Mouse (Mus musculus): Measurements from ENCODE around the gene Sh2b3. TPM values are rescaled to one million over a fixed set of nuclear protein-coding genes. Genes with fewer than 3 reads are reported as not detected.

The Sh2b3 gene
- 15.9 and 16.9 TPM in 2 replicates for polyA plus RNA-seq (2015; fragmentation: Nextera tagmentation; extraction: Ambion mirVana)

- H3K4me3 ChIP-seq (ENCODE audit: low read length), result peak within 1 kb of the TSS; percentile 82
- peak; percentile 20 for ATAC-seq (ENCODE audit: low read depth)
- 1% methylated on average over 31 of the region's 35 CpGs for WGBS
- H3K9ac ChIP-seq (ENCODE audit: low read length), result peak within 1 kb of the TSS; percentile 88
- H3K4me1 ChIP-seq (replicated peaks; ENCODE audit: control insufficient read depth, insufficient read depth, low read length), result peaks cover 50% of the 10 kb centered on the region
- peak within 1 kb of the TSS; percentile 85 for H3K4me2 ChIP-seq (ENCODE audit: low read depth, low read length)
- H3K9me3 ChIP-seq (ENCODE audit: control insufficient read depth, low read length), result no peaks in the 10 kb centered on the region
- H3K27ac ChIP-seq (ENCODE audit: low read length), result peak within 1 kb of the TSS; percentile 88
- no peaks in the 10 kb centered on the region for H3K36me3 ChIP-seq (ENCODE audit: control insufficient read depth, insufficient read depth, low read length)
- no peaks in the 10 kb centered on the region for H3K27me3 ChIP-seq (ENCODE audit: control insufficient read depth, insufficient read depth, low read depth, low read length)
These were observed at the start of gene Sh2b3 for GRCm38 (mm10) chr5:121837441-121838340. Sh2b3 (minus strand) TSS chr5:121837646.

GRCm38 (mm10) chr5:121883356-121883755 lies 45.9 kb upstream of the Sh2b3 start:
- Histone ChIP-seq H3K9me3 (ENCODE audit: control insufficient read depth, low read length) (peaks cover 3% of the 10 kb centered on the region), H3K4me3 (ENCODE audit: low read length) (no peak overlapping the region), H3K36me3 (ENCODE audit: control insufficient read depth, insufficient read depth, low read length) (no peaks in the 10 kb centered on the region), H3K4me1 (replicated peaks; ENCODE audit: control insufficient read depth, insufficient read depth, low read length) (no peaks in the 10 kb centered on the region), H3K27ac (ENCODE audit: low read length) (no peak overlapping the region), H3K9ac (ENCODE audit: low read length) (no peak overlapping the region), H3K4me2 (ENCODE audit: low read depth, low read length) (no peak overlapping the region), H3K27me3 (ENCODE audit: control insufficient read depth, insufficient read depth, low read depth, low read length) (no peaks in the 10 kb centered on the region)
- 64% methylated on average over 8 of the region's 8 CpGs for WGBS
- no peak for ATAC-seq (ENCODE audit: low read depth)

GRCm38 (mm10) chr5:121879211-121879610 lies 41.8 kb upstream of the Sh2b3 start:
- Histone ChIP-seq H3K36me3 (ENCODE audit: control insufficient read depth, insufficient read depth, low read length) (no peaks in the 10 kb centered on the region), H3K4me2 (ENCODE audit: low read depth, low read length) (no peak overlapping the region), H3K27me3 (ENCODE audit: control insufficient read depth, insufficient read depth, low read depth, low read length) (no peaks in the 10 kb centered on the region), H3K9me3 (ENCODE audit: control insufficient read depth, low read length) (no peaks in the 10 kb centered on the region), H3K27ac (ENCODE audit: low read length) (no peak overlapping the region), H3K4me1 (replicated peaks; ENCODE audit: control insufficient read depth, insufficient read depth, low read length) (no peaks in the 10 kb centered on the region), H3K4me3 (ENCODE audit: low read length) (no peak overlapping the region), H3K9ac (ENCODE audit: low read length) (no peak overlapping the region)
- 56% methylated on average over 6 of the region's 6 CpGs for WGBS
- no peak for ATAC-seq (ENCODE audit: low read depth)

- H3K9me3 ChIP-seq (ENCODE audit: control insufficient read depth, low read length), result no peaks in the 10 kb centered on the region
- no peak overlapping the region for H3K27ac ChIP-seq (ENCODE audit: low read length)
- no peaks in the 10 kb centered on the region for H3K36me3 ChIP-seq (ENCODE audit: control insufficient read depth, insufficient read depth, low read length)
- H3K4me3 ChIP-seq (ENCODE audit: low read length), result no peak overlapping the region
- H3K27me3 ChIP-seq (ENCODE audit: control insufficient read depth, insufficient read depth, low read depth, low read length), result no peaks in the 10 kb centered on the region
- no peaks in the 10 kb centered on the region for H3K4me1 ChIP-seq (replicated peaks; ENCODE audit: control insufficient read depth, insufficient read depth, low read length)
- no peak overlapping the region for H3K4me2 ChIP-seq (ENCODE audit: low read depth, low read length)
- no peak overlapping the region for H3K9ac ChIP-seq (ENCODE audit: low read length)
- ATAC-seq (ENCODE audit: low read depth), result no peak
- WGBS, result 78% methylated on average over 17 of the region's 17 CpGs
These were observed 41.3 kb upstream of the Sh2b3 start for GRCm38 (mm10) chr5:121878703-121879102.

GRCm38 (mm10) chr5:121876901-121877300 lies 39.5 kb upstream of the Sh2b3 start:
- Histone ChIP-seq H3K4me3 (ENCODE audit: low read length) (no peak overlapping the region), H3K36me3 (ENCODE audit: control insufficient read depth, insufficient read depth, low read length) (no peaks in the 10 kb centered on the region), H3K9me3 (ENCODE audit: control insufficient read depth, low read length) (no peaks in the 10 kb centered on the region), H3K27me3 (ENCODE audit: control insufficient read depth, insufficient read depth, low read depth, low read length) (no peaks in the 10 kb centered on the region), H3K27ac (ENCODE audit: low read length) (no peak overlapping the region), H3K4me2 (ENCODE audit: low read depth, low read length) (no peak overlapping the region), H3K4me1 (replicated peaks; ENCODE audit: control insufficient read depth, insufficient read depth, low read length) (no peaks in the 10 kb centered on the region), H3K9ac (ENCODE audit: low read length) (no peak overlapping the region)
- 80% methylated on average over 12 of the region's 12 CpGs for WGBS
- no peak for ATAC-seq (ENCODE audit: low read depth)

- H3K4me1 ChIP-seq (replicated peaks; ENCODE audit: control insufficient read depth, insufficient read depth, low read length), result no peaks in the 10 kb centered on the region
- no peaks in the 10 kb centered on the region for H3K27me3 ChIP-seq (ENCODE audit: control insufficient read depth, insufficient read depth, low read depth, low read length)
- H3K27ac ChIP-seq (ENCODE audit: low read length), result no peak overlapping the region
- 83% methylated on average over 12 of the region's 12 CpGs for WGBS
- H3K36me3 ChIP-seq (ENCODE audit: control insufficient read depth, insufficient read depth, low read length), result no peaks in the 10 kb centered on the region
- H3K4me3 ChIP-seq (ENCODE audit: low read length), result no peak overlapping the region
- no peak for ATAC-seq (ENCODE audit: low read depth)
- H3K9ac ChIP-seq (ENCODE audit: low read length), result no peak overlapping the region
- H3K4me2 ChIP-seq (ENCODE audit: low read depth, low read length), result no peak overlapping the region
- no peaks in the 10 kb centered on the region for H3K9me3 ChIP-seq (ENCODE audit: control insufficient read depth, low read length)
These were observed 37.6 kb upstream of the Sh2b3 start for GRCm38 (mm10) chr5:121875041-121875440.

- H3K36me3 ChIP-seq (ENCODE audit: control insufficient read depth, insufficient read depth, low read length), result no peaks in the 10 kb centered on the region
- H3K27me3 ChIP-seq (ENCODE audit: control insufficient read depth, insufficient read depth, low read depth, low read length), result no peaks in the 10 kb centered on the region
- H3K4me3 ChIP-seq (ENCODE audit: low read length), result no peak overlapping the region
- peak; percentile 52 for ATAC-seq (ENCODE audit: low read depth)
- WGBS, result 14% methylated on average over 4 of the region's 4 CpGs
- no peaks in the 10 kb centered on the region for H3K4me1 ChIP-seq (replicated peaks; ENCODE audit: control insufficient read depth, insufficient read depth, low read length)
- no peak overlapping the region for H3K27ac ChIP-seq (ENCODE audit: low read length)
- H3K4me2 ChIP-seq (ENCODE audit: low read depth, low read length), result no peak overlapping the region
- no peaks in the 10 kb centered on the region for H3K9me3 ChIP-seq (ENCODE audit: control insufficient read depth, low read length)
- H3K9ac ChIP-seq (ENCODE audit: low read length), result no peak overlapping the region
These were observed 34.7 kb upstream of the Sh2b3 start for GRCm38 (mm10) chr5:121872158-121872557.

GRCm38 (mm10) chr5:121871515-121872030 lies 34.1 kb upstream of the Sh2b3 start:
- WGBS, result 75% methylated on average over 13 of the region's 13 CpGs
- no peak overlapping the region for H3K9ac ChIP-seq (ENCODE audit: low read length)
- H3K4me2 ChIP-seq (ENCODE audit: low read depth, low read length), result no peak overlapping the region
- H3K4me3 ChIP-seq (ENCODE audit: low read length), result no peak overlapping the region
- no peak for ATAC-seq (ENCODE audit: low read depth)
- no peak overlapping the region for H3K27ac ChIP-seq (ENCODE audit: low read length)
- no peaks in the 10 kb centered on the region for H3K4me1 ChIP-seq (replicated peaks; ENCODE audit: control insufficient read depth, insufficient read depth, low read length)
- H3K36me3 ChIP-seq (ENCODE audit: control insufficient read depth, insufficient read depth, low read length), result no peaks in the 10 kb centered on the region
- no peaks in the 10 kb centered on the region for H3K27me3 ChIP-seq (ENCODE audit: control insufficient read depth, insufficient read depth, low read depth, low read length)
- no peaks in the 10 kb centered on the region for H3K9me3 ChIP-seq (ENCODE audit: control insufficient read depth, low read length)

GRCm38 (mm10) chr5:121870832-121871231 lies 33.4 kb upstream of the Sh2b3 start:
- no peak overlapping the region for H3K4me2 ChIP-seq (ENCODE audit: low read depth, low read length)
- H3K27me3 ChIP-seq (ENCODE audit: control insufficient read depth, insufficient read depth, low read depth, low read length), result no peaks in the 10 kb centered on the region
- H3K9me3 ChIP-seq (ENCODE audit: control insufficient read depth, low read length), result no peaks in the 10 kb centered on the region
- H3K9ac ChIP-seq (ENCODE audit: low read length), result no peak overlapping the region
- 62% methylated on average over 6 of the region's 6 CpGs for WGBS
- H3K36me3 ChIP-seq (ENCODE audit: control insufficient read depth, insufficient read depth, low read length), result no peaks in the 10 kb centered on the region
- ATAC-seq (ENCODE audit: low read depth), result no peak; the same call in 1 of the 2 replicates
- H3K4me1 ChIP-seq (replicated peaks; ENCODE audit: control insufficient read depth, insufficient read depth, low read length), result no peaks in the 10 kb centered on the region
- no peak overlapping the region for H3K4me3 ChIP-seq (ENCODE audit: low read length)
- H3K27ac ChIP-seq (ENCODE audit: low read length), result no peak overlapping the region

Measured in lung, embryonic 16.5 days (tissue).